Mouse (Mus musculus) kidney, adult 2 months (tissue): Measurements from ENCODE around the gene Myo1e.

ENCODE experiments used
- CTCF ChIP-seq: fragments of 200-500 bp; conservative IDR thresholded peaks from 2 replicates; pipeline ENCODE4 v1.5.1; 2011; ENCODE audit warnings: low read depth, mild to moderate bottlenecking, control low read depth, low read length, moderate library complexity, mixed read lengths; ENCODE audit not compliant: insufficient read depth, insufficient read length
- POLR2A ChIP-seq: fragments of 200-500 bp; IDR thresholded peaks from one replicate; pipeline ENCODE4 v1.6.1; 2011; ENCODE audit warnings: low read depth, low read length, control low read depth

DNA sequence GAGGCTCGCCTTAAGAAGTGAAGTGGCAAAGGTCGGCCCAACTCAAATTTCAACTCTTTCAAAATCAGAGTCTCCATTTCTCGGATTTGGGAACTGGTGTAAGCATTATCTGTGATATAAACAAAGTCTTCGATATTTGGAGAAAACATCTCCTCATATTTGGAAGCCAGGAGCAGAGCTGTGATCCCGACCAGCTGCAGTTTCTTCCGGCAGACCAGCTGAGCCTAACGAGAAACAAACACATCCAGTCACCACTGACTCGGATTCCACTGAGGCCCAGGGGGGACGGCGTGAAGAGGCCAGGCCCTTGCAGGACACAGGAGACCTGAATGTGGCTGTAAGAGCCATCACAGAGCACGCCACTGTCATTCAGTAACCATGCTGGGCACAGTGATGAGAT, 203.5 kb downstream of the Myo1e start:
- TF ChIP-seq POLR2A (no peak), CTCF (no peak)
